Mouse (Mus musculus) forebrain, embryonic 12.5 days (tissue): ENCODE results near the gene Dhdh. TPM values are rescaled to one million over a fixed set of nuclear protein-coding genes. Genes with fewer than 3 reads are reported as not detected.
"Not testable (repeated sequence)": the region's sequence is repeated elsewhere in the genome, so short reads cannot be mapped to it uniquely, and the experiment has no call there.

Source experiments
- ATAC-seq: fragments of 200-750 bp; cut with Nextera tagmentation; 2 replicates; pipeline ENCODE4 v1.8.0; 2017; ENCODE audit warnings: moderate TSS enrichment; ENCODE audit not compliant: low FRiP score
- H3K27ac ChIP-seq: fragments of 300-500 bp; sonication (generic); 2 replicates; pipeline ENCODE4 v1.5.1; 2016; ENCODE audit warnings: mild to moderate bottlenecking
- H3K27me3 ChIP-seq: fragments of 300-500 bp; sonication (generic); 2 replicates; pipeline ENCODE4 v1.6.1; 2016; ENCODE audit warnings: mild to moderate bottlenecking
- H3K36me3 ChIP-seq: fragments of 300-500 bp; sonication (generic); replicated peaks from 2 replicates; pipeline ENCODE4 v1.6.1; 2016; ENCODE audit warnings: mild to moderate bottlenecking
- H3K4me1 ChIP-seq: fragments of 300-500 bp; sonication (generic); 2 replicates; pipeline ENCODE4 v1.6.1; 2016
- H3K4me2 ChIP-seq: fragments of 300-500 bp; sonication (generic); 2 replicates; pipeline ENCODE4 v1.6.1; 2016; ENCODE audit warnings: mild to moderate bottlenecking, moderate library complexity
- H3K4me3 ChIP-seq: fragments of 300-500 bp; sonication (generic); replicated peaks from 2 replicates; pipeline ENCODE4 v1.5.1; 2016; ENCODE audit warnings: mild to moderate bottlenecking
- H3K9ac ChIP-seq: fragments of 300-500 bp; sonication (generic); 2 replicates; pipeline ENCODE4 v1.6.1; 2016; ENCODE audit warnings: mild to moderate bottlenecking
- H3K9me3 ChIP-seq: fragments of 300-500 bp; sonication (generic); 2 replicates; pipeline ENCODE4 v1.6.1; 2016
- WGBS: fragments of 180-500 bp; shearing (Covaris S2); methylation state at CpG from one replicate; pipeline ENCODE4 v1.1.7; 2016; 5-methylcytosine and 5-hydroxymethylcytosine counted together
- polyA plus RNA-seq: library from polyadenylated mRNA; unstranded; fragments of >200 nt; fragmentation: Nextera tagmentation; extraction: Ambion mirVana; gene quantifications from 2 replicates; pipeline ENCODE4 v1.2.1, GENCODE M21; 2016

The Dhdh gene
- polyA plus RNA-seq, 1 experiment from 2014 or later, result 3.0 TPM

- H3K4me1 ChIP-seq, result peaks cover 34% of the 10 kb centered on the region
- WGBS, result 95% methylated on average over 7 of the region's 7 CpGs
- no peaks in the 10 kb centered on the region for H3K9me3 ChIP-seq
- H3K9ac ChIP-seq, result no peak overlapping the region
- no peaks in the 10 kb centered on the region for H3K27me3 ChIP-seq
- no peak overlapping the region for H3K27ac ChIP-seq
- peaks cover 37% of the 10 kb centered on the region for H3K36me3 ChIP-seq
- H3K4me3 ChIP-seq, result no peak overlapping the region
- no peak overlapping the region for H3K4me2 ChIP-seq
- ATAC-seq, result no peak
Observed at GRCm38 (mm10) chr7:45463987-45464778, 24.4 kb downstream of the Dhdh start.

- Histone ChIP-seq H3K4me1 (peaks cover 39% of the 10 kb centered on the region), H3K36me3 (peaks cover 42% of the 10 kb centered on the region)
- H3K27ac ChIP-seq, ATAC-seq, H3K4me2 ChIP-seq, H3K9me3 ChIP-seq, H3K4me3 ChIP-seq, H3K27me3 ChIP-seq, H3K9ac ChIP-seq: not testable (repeated sequence)
- WGBS, result 79% methylated on average over 4 of the region's 4 CpGs
Observed at GRCm38 (mm10) chr7:45462868-45463267, 25.7 kb downstream of the Dhdh start.

- no peak for ATAC-seq
- WGBS, result 96% methylated on average over 4 of the region's 4 CpGs
Observed at GRCm38 (mm10) chr7:45462325-45462724, 26.3 kb downstream of the Dhdh start.

GRCm38 (mm10) chr7:45461781-45462180 is 26.8 kb downstream of the Dhdh start:
- Histone ChIP-seq H3K27me3 (no peaks in the 10 kb centered on the region), H3K4me2 (no peak overlapping the region), H3K9me3 (no peaks in the 10 kb centered on the region), H3K9ac (no peak overlapping the region), H3K27ac (peak overlapping the region; percentile 95; the same call in 1 of the 2 replicates), H3K4me3 (no peak overlapping the region), H3K36me3 (peaks cover 52% of the 10 kb centered on the region), H3K4me1 (peaks cover 45% of the 10 kb centered on the region)
- 94% methylated on average over 4 of the region's 4 CpGs for WGBS
- no peak for ATAC-seq

More at GRCm38 (mm10) chr7:45462325-45462724, 26.3 kb downstream of the Dhdh start:
- Histone ChIP-seq H3K27me3 (no peaks in the 10 kb centered on the region), H3K9ac (no peak overlapping the region), H3K27ac (no peak overlapping the region), H3K4me2 (no peak overlapping the region), H3K9me3 (no peaks in the 10 kb centered on the region), H3K36me3 (peaks cover 47% of the 10 kb centered on the region), H3K4me1 (peaks cover 43% of the 10 kb centered on the region), H3K4me3 (no peak overlapping the region)

- H3K9ac ChIP-seq, result no peak overlapping the region
- no peaks in the 10 kb centered on the region for H3K27me3 ChIP-seq
- H3K4me1 ChIP-seq, result peaks cover 49% of the 10 kb centered on the region
- ATAC-seq, result no peak
- H3K4me3 ChIP-seq, result no peak overlapping the region
- 79% methylated on average over 4 of the region's 5 CpGs for WGBS
- H3K36me3 ChIP-seq, result peaks cover 55% of the 10 kb centered on the region
- H3K27ac ChIP-seq, result peak overlapping the region; percentile 95
- no peaks in the 10 kb centered on the region for H3K9me3 ChIP-seq
- no peak overlapping the region for H3K4me2 ChIP-seq
Observed at GRCm38 (mm10) chr7:45461326-45461725, 27.3 kb downstream of the Dhdh start.

- WGBS, result 53% methylated on average over 13 of the region's 13 CpGs
Observed at GRCm38 (mm10) chr7:45460860-45461314, 27.7 kb downstream of the Dhdh start.

GRCm38 (mm10) chr7:45460377-45460776 is 28.2 kb downstream of the Dhdh start:
- 0 out of 2 replicates have a peak, but pooled peaks have one; percentile 1 for ATAC-seq
- Histone ChIP-seq H3K9ac (peak overlapping the region; percentile 36; the same call in 1 of the 2 replicates), H3K9me3 (no peaks in the 10 kb centered on the region), H3K4me1 (peaks cover 44% of the 10 kb centered on the region), H3K4me2 (peak overlapping the region; percentile 53), H3K27me3 (no peaks in the 10 kb centered on the region), H3K36me3 (peaks cover 61% of the 10 kb centered on the region), H3K27ac (peak overlapping the region; percentile 95), H3K4me3 (peak overlapping the region; percentile 82)
- WGBS, result 77% methylated on average over 7 of the region's 7 CpGs

More at GRCm38 (mm10) chr7:45460860-45461314, 27.7 kb downstream of the Dhdh start:
- H3K27me3 ChIP-seq, result no peaks in the 10 kb centered on the region
- peaks cover 60% of the 10 kb centered on the region for H3K36me3 ChIP-seq
- no peak overlapping the region for H3K9ac ChIP-seq
- no peaks in the 10 kb centered on the region for H3K9me3 ChIP-seq
- peak overlapping the region; percentile 95 for H3K27ac ChIP-seq
- 0 out of 2 replicates have a peak overlapping the region, but pooled peaks have one; percentile 4 for H3K4me3 ChIP-seq
- H3K4me2 ChIP-seq, result no peak overlapping the region; the same call in 1 of the 2 replicates
- ATAC-seq, result no peak
- peaks cover 49% of the 10 kb centered on the region for H3K4me1 ChIP-seq

- ATAC-seq, result peak; percentile 97
- Histone ChIP-seq H3K4me1 (peaks cover 37% of the 10 kb centered on the region), H3K9ac (peak within 1 kb of the TSS; percentile 87), H3K27ac (peak within 1 kb of the TSS; percentile 95), H3K4me2 (peak within 1 kb of the TSS; percentile 65), H3K4me3 (peak within 1 kb of the TSS; percentile 82), H3K36me3 (peaks cover 62% of the 10 kb centered on the region)
- H3K27me3 ChIP-seq, H3K9me3 ChIP-seq: not testable (repeated sequence)
- WGBS, result 0% methylated on average over 34 of the region's 37 CpGs
Observed at GRCm38 (mm10) chr7:45459564-45460140, 29.0 kb downstream of the Dhdh start, which contains the start of gene Ftl1. Ftl1 (minus strand) TSS chr7:45459884.

- peak; percentile 77 for ATAC-seq
- Histone ChIP-seq H3K9me3 (no peaks in the 10 kb centered on the region), H3K4me1 (peaks cover 37% of the 10 kb centered on the region), H3K27ac (peak overlapping the region; percentile 95), H3K9ac (peak overlapping the region; percentile 87), H3K27me3 (no peaks in the 10 kb centered on the region), H3K4me3 (peak overlapping the region; percentile 82), H3K36me3 (peaks cover 64% of the 10 kb centered on the region), H3K4me2 (peak overlapping the region; percentile 65)
- WGBS, result under 1% methylated on average over 43 of the region's 43 CpGs
Observed at GRCm38 (mm10) chr7:45458748-45459563, 29.6 kb downstream of the Dhdh start.

- 76% methylated on average over 10 of the region's 10 CpGs for WGBS
- peak overlapping the region; percentile 65 for H3K27ac ChIP-seq
- H3K4me3 ChIP-seq, result peak overlapping the region; percentile 82
- peak overlapping the region; percentile 65 for H3K4me2 ChIP-seq
- H3K36me3 ChIP-seq, result peaks cover 49% of the 10 kb centered on the region
- ATAC-seq, result no peak
- peaks cover 37% of the 10 kb centered on the region for H3K4me1 ChIP-seq
- no peaks in the 10 kb centered on the region for H3K27me3 ChIP-seq
- no peaks in the 10 kb centered on the region for H3K9me3 ChIP-seq
- H3K9ac ChIP-seq, result peak overlapping the region; percentile 87
Observed at GRCm38 (mm10) chr7:45457204-45458060, 31.2 kb downstream of the Dhdh start.

GRCm38 (mm10) chr7:45456721-45457203 is 31.8 kb downstream of the Dhdh start:
- Histone ChIP-seq H3K9ac (peak overlapping the region; percentile 87; the same call in 1 of the 2 replicates), H3K4me2 (peak overlapping the region; percentile 65), H3K4me3 (peak overlapping the region; percentile 82), H3K27ac (peak overlapping the region; percentile 65), H3K27me3 (no peaks in the 10 kb centered on the region), H3K4me1 (peaks cover 37% of the 10 kb centered on the region), H3K36me3 (peaks cover 49% of the 10 kb centered on the region), H3K9me3 (no peaks in the 10 kb centered on the region)
- ATAC-seq, result no peak
- 66% methylated on average over 9 of the region's 9 CpGs for WGBS
